Mouse (Mus musculus) neural tube, embryonic 13.5 days (tissue): ENCODE measurements around the gene Dohh. TPM values are rescaled to one million over a fixed set of nuclear protein-coding genes. Genes with fewer than 3 reads are reported as not detected.

Experiments used
- ATAC-seq: fragments of 200-750 bp; cut with Nextera tagmentation; 2 replicates; pipeline ENCODE4 v1.8.0; 2017; ENCODE audit warnings: low read depth, mild to moderate bottlenecking, moderate TSS enrichment, moderate library complexity
- H3K27ac ChIP-seq: fragments of 300-500 bp; sonication (generic); replicated peaks from 2 replicates; pipeline ENCODE4 v1.5.1; 2015; ENCODE audit warnings: moderate library complexity, mild to moderate bottlenecking, inconsistent platforms
- H3K27me3 ChIP-seq: fragments of 300-500 bp; sonication (generic); 2 replicates; pipeline ENCODE4 v1.6.1; 2015; ENCODE audit warnings: mild to moderate bottlenecking, inconsistent platforms
- H3K36me3 ChIP-seq: fragments of 300-500 bp; sonication (generic); 2 replicates; pipeline ENCODE4 v1.6.1; 2015; ENCODE audit warnings: mild to moderate bottlenecking, inconsistent platforms
- H3K4me1 ChIP-seq: fragments of 300-500 bp; sonication (generic); replicated peaks from 2 replicates; pipeline ENCODE4 v1.6.1; 2015; ENCODE audit warnings: inconsistent platforms
- H3K4me2 ChIP-seq: fragments of 300-500 bp; sonication (generic); 2 replicates; pipeline ENCODE4 v1.6.1; 2015; ENCODE audit warnings: inconsistent platforms, mild to moderate bottlenecking, moderate library complexity
- H3K4me3 ChIP-seq: fragments of 300-500 bp; sonication (generic); 2 replicates; pipeline ENCODE4 v1.5.1; 2015; ENCODE audit warnings: mild to moderate bottlenecking, inconsistent platforms
- H3K9ac ChIP-seq: fragments of 300-500 bp; sonication (generic); 2 replicates; pipeline ENCODE4 v1.6.1; 2015; ENCODE audit warnings: moderate library complexity, mild to moderate bottlenecking, inconsistent platforms
- H3K9me3 ChIP-seq: fragments of 300-500 bp; sonication (generic); 2 replicates; pipeline ENCODE4 v1.6.1; 2016; ENCODE audit warnings: inconsistent platforms
- WGBS: fragments of 180-500 bp; shearing (Covaris S2); methylation state at CpG from one replicate; pipeline ENCODE4 v1.1.7; 2015; 5-methylcytosine and 5-hydroxymethylcytosine counted together
- polyA plus RNA-seq: library from polyadenylated mRNA; unstranded; fragments of >200 nt; fragmentation: Nextera tagmentation; extraction: Ambion mirVana; gene quantifications from 2 replicates; pipeline ENCODE4 v1.2.1, GENCODE M21; 2015

Dohh gene
- polyA plus RNA-seq, 1 experiment from 2014 or later, result 75.2 TPM

- peak overlapping the region; percentile 9; the same call in 1 of the 2 replicates for H3K4me3 ChIP-seq
- WGBS, result 45% methylated on average over 12 of the region's 12 CpGs
- H3K27me3 ChIP-seq, result no peaks in the 10 kb centered on the region
- H3K9ac ChIP-seq, result peak overlapping the region; percentile 57
- H3K9me3 ChIP-seq, result no peaks in the 10 kb centered on the region
- no peak; the same call in 1 of the 2 replicates for ATAC-seq
- peak overlapping the region; percentile 88 for H3K27ac ChIP-seq
- peaks cover 70% of the 10 kb centered on the region for H3K4me1 ChIP-seq
- peak overlapping the region; percentile 49 for H3K4me2 ChIP-seq
- H3K36me3 ChIP-seq, result peaks cover 23% of the 10 kb centered on the region; the same call in 1 of the 2 replicates
These were observed 33.3 kb downstream of the Dohh start for GRCm38 (mm10) chr10:81417227-81418215.

- H3K9me3 ChIP-seq, result no peaks in the 10 kb centered on the region
- H3K4me3 ChIP-seq, result no peak overlapping the region
- WGBS, result 41% methylated on average over 11 of the region's 11 CpGs
- no peak for ATAC-seq
- peak overlapping the region; percentile 10 for H3K9ac ChIP-seq
- no peaks in the 10 kb centered on the region for H3K27me3 ChIP-seq
- H3K4me1 ChIP-seq, result peaks cover 61% of the 10 kb centered on the region
- peak overlapping the region; percentile 56 for H3K27ac ChIP-seq
- no peak overlapping the region for H3K4me2 ChIP-seq
- H3K36me3 ChIP-seq, result peaks cover 19% of the 10 kb centered on the region; the same call in 1 of the 2 replicates
These were observed 34.2 kb downstream of the Dohh start for GRCm38 (mm10) chr10:81418216-81419070.

GRCm38 (mm10) chr10:81419111-81419928 lies 35.1 kb downstream of the Dohh start:
- Histone ChIP-seq H3K27me3 (peaks cover 3% of the 10 kb centered on the region; the same call in 1 of the 2 replicates), H3K27ac (peak overlapping the region; percentile 56), H3K4me2 (no peak overlapping the region), H3K9me3 (no peaks in the 10 kb centered on the region), H3K36me3 (peaks cover 19% of the 10 kb centered on the region; the same call in 1 of the 2 replicates), H3K4me3 (no peak overlapping the region), H3K9ac (peak overlapping the region; percentile 10), H3K4me1 (peaks cover 59% of the 10 kb centered on the region)
- ATAC-seq, result no peak
- WGBS, result 91% methylated on average over 10 of the region's 10 CpGs

GRCm38 (mm10) chr10:81420191-81420767 lies 36.1 kb downstream of the Dohh start:
- H3K4me3 ChIP-seq, result no peak overlapping the region
- no peak overlapping the region for H3K9ac ChIP-seq
- H3K27ac ChIP-seq, result no peak overlapping the region
- H3K27me3 ChIP-seq, result peaks cover 10% of the 10 kb centered on the region
- 86% methylated on average over 40 of the region's 40 CpGs for WGBS
- H3K9me3 ChIP-seq, result no peaks in the 10 kb centered on the region
- peaks cover 59% of the 10 kb centered on the region for H3K4me1 ChIP-seq
- no peak for ATAC-seq
- H3K4me2 ChIP-seq, result no peak overlapping the region
- peaks cover 14% of the 10 kb centered on the region; the same call in 1 of the 2 replicates for H3K36me3 ChIP-seq

- Histone ChIP-seq H3K4me3 (no peak overlapping the region), H3K9ac (no peak overlapping the region), H3K9me3 (no peaks in the 10 kb centered on the region), H3K4me2 (no peak overlapping the region), H3K27ac (no peak overlapping the region), H3K27me3 (peaks cover 17% of the 10 kb centered on the region), H3K36me3 (peaks cover 13% of the 10 kb centered on the region; the same call in 1 of the 2 replicates), H3K4me1 (peaks cover 59% of the 10 kb centered on the region)
- ATAC-seq, result no peak
- WGBS, result 78% methylated on average over 4 of the region's 4 CpGs
These were observed 37.0 kb downstream of the Dohh start for GRCm38 (mm10) chr10:81421041-81421796.

GRCm38 (mm10) chr10:81421797-81422100 lies 37.5 kb downstream of the Dohh start:
- Histone ChIP-seq H3K27me3 (peaks cover 18% of the 10 kb centered on the region), H3K4me2 (no peak overlapping the region), H3K9me3 (no peaks in the 10 kb centered on the region), H3K36me3 (peaks cover 13% of the 10 kb centered on the region; the same call in 1 of the 2 replicates), H3K4me1 (peaks cover 59% of the 10 kb centered on the region), H3K27ac (no peak overlapping the region), H3K4me3 (no peak overlapping the region), H3K9ac (no peak overlapping the region)
- WGBS, result 87% methylated on average over 5 of the region's 5 CpGs
- no peak for ATAC-seq

- Histone ChIP-seq H3K4me3 (no peak overlapping the region), H3K9me3 (no peaks in the 10 kb centered on the region), H3K4me2 (no peak overlapping the region), H3K36me3 (peaks cover 13% of the 10 kb centered on the region; the same call in 1 of the 2 replicates), H3K27me3 (peaks cover 23% of the 10 kb centered on the region), H3K27ac (no peak overlapping the region), H3K9ac (no peak overlapping the region), H3K4me1 (peaks cover 59% of the 10 kb centered on the region)
- WGBS, result 79% methylated on average over 6 of the region's 6 CpGs
- ATAC-seq, result no peak
These were observed 38.0 kb downstream of the Dohh start for GRCm38 (mm10) chr10:81422191-81422590.

GRCm38 (mm10) chr10:81422661-81423217 lies 38.5 kb downstream of the Dohh start:
- 71% methylated on average over 3 of the region's 3 CpGs for WGBS
- Histone ChIP-seq H3K36me3 (peaks cover 13% of the 10 kb centered on the region; the same call in 1 of the 2 replicates), H3K4me3 (no peak overlapping the region), H3K4me2 (no peak overlapping the region), H3K4me1 (peaks cover 57% of the 10 kb centered on the region), H3K27ac (no peak overlapping the region), H3K9me3 (no peaks in the 10 kb centered on the region), H3K27me3 (peaks cover 28% of the 10 kb centered on the region), H3K9ac (no peak overlapping the region)
- ATAC-seq, result no peak

GRCm38 (mm10) chr10:81423476-81424245 lies 39.4 kb downstream of the Dohh start:
- H3K27ac ChIP-seq, result peak overlapping the region; percentile 59; the same call in 1 of the 2 replicates
- WGBS, result 62% methylated on average over 4 of the region's 4 CpGs
- peaks cover 37% of the 10 kb centered on the region for H3K27me3 ChIP-seq
- H3K4me3 ChIP-seq, result no peak overlapping the region
- H3K36me3 ChIP-seq, result peaks cover 13% of the 10 kb centered on the region; the same call in 1 of the 2 replicates
- ATAC-seq, result no peak
- H3K9ac ChIP-seq, result peak overlapping the region; percentile 52
- H3K4me2 ChIP-seq, result peak overlapping the region; percentile 62; the same call in 1 of the 2 replicates
- no peaks in the 10 kb centered on the region for H3K9me3 ChIP-seq
- H3K4me1 ChIP-seq, result peaks cover 48% of the 10 kb centered on the region
